ENCODE assay signal across 7 mouse cellular contexts in genomic region chr5:134552110-134552972, GRCm38 (mm10). TPM values are rescaled to one million over a fixed set of nuclear protein-coding genes. Genes with fewer than 3 reads are reported as not detected.
DNase-seq lines count a peak whose midpoint lies in the region; ATAC-seq lines count a peak whose summit lies in the region.

Clip2 (minus strand) TSS chr5:134552434.

- no peaks in the 10 kb centered on the region for H3K27me3 ChIP-seq in intestine, embryonic 16.5 days (replicated peaks; ENCODE audit: control insufficient read depth, insufficient read depth, low read length)
- H3K27me3 ChIP-seq in midbrain, embryonic 11.5 days (ENCODE audit: control insufficient read depth, insufficient read depth, low read length): no peaks in the 10 kb centered on the region

- intact Hi-C loops in left cerebral cortex, postnatal 36 days (cut with DNase I): loop anchor here (2.0 kb wide), 1 partner anchor 16 kb away; no protein-coding TSS in a partner anchor

- no peaks in the 10 kb centered on the region for H3K9me3 ChIP-seq in intestine, embryonic 16.5 days (ENCODE audit: control insufficient read depth, low read length)
- H3K9me3 ChIP-seq in midbrain, embryonic 11.5 days (ENCODE audit: control insufficient read depth, low read length): no peaks in the 10 kb centered on the region

- peak; percentile 100 for DNase-seq in adrenal gland, adult 2 months
- peak; percentile 95 for DNase-seq in embryo, embryonic 9.5 days (ENCODE audit: extremely low spot score)
- DNase-seq in gastrocnemius, postnatal 4 days (ENCODE audit: low spot score in 2 of 2): peak; percentile 99 to 100
- peak; percentile 98 to 99 for DNase-seq in left cerebral cortex, postnatal 36 days (ENCODE audit: low spot score in 2 of 2)
- peak; percentile 98 for DNase-seq in midbrain, embryonic 11.5 days (ENCODE audit: low spot score, missing footprints)
- DNase-seq in skeletal muscle tissue, adult 2 months (ENCODE audit: low read depth, low spot score): peak; percentile 95

- peak within 1 kb of the TSS; percentile 95 for H3K9ac ChIP-seq in intestine, embryonic 16.5 days (ENCODE audit: low read depth, low read length)
- peak within 1 kb of the TSS; percentile 96 for H3K9ac ChIP-seq in midbrain, embryonic 11.5 days (ENCODE audit: low read length)

- ATAC-seq in intestine, embryonic 16.5 days: peak; percentile 86
- peak; percentile 89 for ATAC-seq in midbrain, embryonic 11.5 days (ENCODE audit: low FRiP score)

- peak within 1 kb of the TSS; percentile 99 for H3K27ac ChIP-seq in intestine, embryonic 16.5 days (ENCODE audit: low read length)
- peak within 1 kb of the TSS; percentile 97 for H3K27ac ChIP-seq in midbrain, embryonic 11.5 days (ENCODE audit: low read depth, low read length)

- WGBS in intestine, embryonic 16.5 days: 2% methylated on average over 58 of the region's 61 CpGs
- 1% methylated on average over 61 of the region's 61 CpGs for WGBS in midbrain, embryonic 11.5 days

- H3K4me1 ChIP-seq in intestine, embryonic 16.5 days (ENCODE audit: control insufficient read depth, insufficient read depth, low read length): peaks cover 44% of the 10 kb centered on the region
- H3K4me1 ChIP-seq in midbrain, embryonic 11.5 days (ENCODE audit: control insufficient read depth, insufficient read depth, low read length): peaks cover 24% of the 10 kb centered on the region

- H3K36me3 ChIP-seq in intestine, embryonic 16.5 days (ENCODE audit: control insufficient read depth, insufficient read depth, low read length): no peaks in the 10 kb centered on the region
- no peaks in the 10 kb centered on the region for H3K36me3 ChIP-seq in midbrain, embryonic 11.5 days (ENCODE audit: control insufficient read depth, insufficient read depth, low read length)

- peak within 1 kb of the TSS; percentile 78 for H3K4me2 ChIP-seq in intestine, embryonic 16.5 days (ENCODE audit: low read depth, low read length)
- H3K4me2 ChIP-seq in midbrain, embryonic 11.5 days: peak within 1 kb of the TSS; percentile 93

- peak within 1 kb of the TSS; percentile 94 for H3K4me3 ChIP-seq in intestine, embryonic 16.5 days (ENCODE audit: low read length)
- peak within 1 kb of the TSS; percentile 67 for H3K4me3 ChIP-seq in midbrain, embryonic 11.5 days (ENCODE audit: low read depth, low read length)

RNA-seq across cellular contexts. Expression of gene Clip2, which starts in this region (rescaled TPM):
- 10 to 100 TPM; 13.3 to 21.5 TPM for total RNA-seq in adrenal gland, adult 2 months (2021)
- polyA plus RNA-seq in adrenal gland, adult 2 months (2012; rRNA removed): 15.1 and 16.8 TPM in 2 replicates
- total RNA-seq in gastrocnemius, postnatal 4 days (2021): 10 to 100 TPM; 15.8 to 17.6 TPM
- polyA plus RNA-seq in intestine, embryonic 16.5 days (2015; fragmentation: Nextera tagmentation; extraction: Ambion mirVana): 3.8 and 4.3 TPM in 2 replicates
- 100 to 1,000 TPM; 111 TPM for total RNA-seq in left cerebral cortex, postnatal 36 days (2021)
- 5.6 and 5.8 TPM in 2 replicates for polyA plus RNA-seq in midbrain, embryonic 11.5 days (2014; fragmentation: Nextera tagmentation; extraction: Ambion mirVana)

Comparison
In these comparisons a context has a peak if more than half of its experiments do, and no peak if none do; other contexts are left out.
1. Peak in every context shown above with its lines: DNase-seq, ATAC-seq, H3K4me3 ChIP-seq and H3K27ac ChIP-seq.
2. RNA of gene Clip2 (total RNA-seq): 111 TPM in left cerebral cortex, postnatal 36 days; 13.3 to 21.5 TPM in adrenal gland, adult 2 months and 15.8 to 17.6 TPM in gastrocnemius, postnatal 4 days; every median in the first group is over 4 times any median in the second.